Mouse (Mus musculus) effector memory CD4-positive, alpha-beta T cell, adult 5 months (primary cell): Measurements from ENCODE around the gene Tmem222. TPM values are rescaled to one million over a fixed set of nuclear protein-coding genes. Genes with fewer than 3 reads are reported as not detected.

Experiments used
- polyA plus RNA-seq: library from polyadenylated mRNA; unstranded; fragments of 100-300 nt; shearing (Covaris generic); gene quantifications from one replicate; pipeline ENCODE4 v1.2.1, GENCODE M21; 2017

Gene Tmem222
- polyA plus RNA-seq: 51.7 TPM

GRCm38 (mm10) chr4:133277104-133278026 lies at the start of gene Tmem222:
Gene Tmem222 (minus strand): TSS chr4:133277792.

GRCm38 (mm10) chr4:133262882-133263281 lies 14.7 kb downstream of the Tmem222 start, which contains the start of gene Sytl1:
Gene Sytl1 (minus strand): TSS chr4:133263113.

GRCm38 (mm10) chr4:133240490-133240921 lies 37.1 kb downstream of the Tmem222 start, which contains the start of gene Map3k6:
Gene Map3k6 (plus strand): TSS chr4:133240818.

Other genes starting within 250 kb of the Tmem222 start
- gene Wasf2, start 147.3 kb downstream of the Tmem222 start, polyA plus RNA-seq: 110 TPM
- gene Cd164l2, start 65.7 kb downstream of the Tmem222 start, polyA plus RNA-seq: not detected
- 0.69 TPM for gene Gpr3, start 65.3 kb downstream of the Tmem222 start, polyA plus RNA-seq
- gene Map3k6, start 37.0 kb downstream of the Tmem222 start, polyA plus RNA-seq: not detected
- 8.7 TPM for gene Sytl1, start 14.7 kb downstream of the Tmem222 start, polyA plus RNA-seq
- gene Wdtc1, start 75.7 kb upstream of the Tmem222 start, polyA plus RNA-seq: 5.6 TPM
- gene Slc9a1, start 91.9 kb upstream of the Tmem222 start, polyA plus RNA-seq: 17.2 TPM
- gene Tent5b, start 202.3 kb upstream of the Tmem222 start, polyA plus RNA-seq: 0.16 TPM
- 0.39 TPM for gene Trnp1, start 220.8 kb upstream of the Tmem222 start, polyA plus RNA-seq
- not detected for gene Kdf1, start 241.2 kb upstream of the Tmem222 start, polyA plus RNA-seq